Mouse (Mus musculus) frontal cortex, postnatal 36 days (tissue): ENCODE results near the gene Cand2.
"Not testable (repeated sequence)": the region's sequence is repeated elsewhere in the genome, so short reads cannot be mapped to it uniquely, and the experiment has no call there.

Source experiments
- DNase-seq, 2 experiments: peaks; one replicate each; pipeline ENCODE4 v3.0.0; 2022; ENCODE audit warnings: low spot score in 2 of 2

The Cand2 gene

DNA sequence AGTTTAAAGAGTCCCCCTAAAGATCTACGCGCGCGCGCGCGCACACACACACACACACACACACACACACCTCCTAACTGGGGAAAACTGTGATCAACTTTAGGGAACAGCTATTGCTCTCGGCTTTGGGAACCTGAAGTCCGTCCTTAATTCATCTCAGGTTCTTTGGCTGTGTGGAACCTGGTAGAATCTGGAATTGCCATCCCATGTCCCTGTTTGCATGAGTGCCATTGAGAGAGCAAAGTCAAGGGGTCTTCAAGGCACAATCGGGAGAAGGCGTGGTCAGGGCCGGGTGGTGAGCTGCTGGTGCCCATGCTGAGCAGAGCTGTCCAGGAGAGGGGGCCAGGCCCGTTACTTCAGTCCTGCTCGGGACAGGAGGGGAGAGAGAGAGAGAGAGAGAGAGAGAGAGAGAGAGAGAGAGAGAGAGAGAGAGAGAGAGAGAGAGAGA lies 348 bp upstream of the Cand2 start:
- no peak for DNase-seq

DNA sequence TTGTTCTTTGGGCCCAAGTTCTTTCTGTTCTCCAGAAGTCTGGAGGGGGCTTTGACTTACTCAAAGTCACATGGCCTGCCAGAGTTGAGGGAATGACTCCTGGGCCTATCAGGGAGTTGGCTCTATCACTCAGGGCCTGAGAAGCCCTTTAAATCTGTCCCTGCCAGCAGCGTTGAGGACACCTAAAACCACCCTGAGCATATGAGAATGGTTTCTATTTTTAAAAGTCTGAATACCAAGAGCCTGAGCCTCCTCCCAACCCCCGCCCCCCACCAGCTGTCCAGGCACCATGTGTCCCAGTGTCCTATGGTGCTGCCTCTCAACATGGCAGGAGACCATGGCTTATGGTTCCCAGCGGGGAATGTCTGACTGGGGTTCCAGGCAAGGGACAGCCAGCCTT lies 1.5 kb downstream of the Cand2 start:
- no peak for DNase-seq

GRCm38 (mm10) chr6:115776363-115776762 lies 2.0 kb downstream of the Cand2 start:
- DNase-seq: no peak

- DNase-seq: no peak
These were observed 8.4 kb downstream of the Cand2 start for GRCm38 (mm10) chr6:115782781-115783180.

DNA sequence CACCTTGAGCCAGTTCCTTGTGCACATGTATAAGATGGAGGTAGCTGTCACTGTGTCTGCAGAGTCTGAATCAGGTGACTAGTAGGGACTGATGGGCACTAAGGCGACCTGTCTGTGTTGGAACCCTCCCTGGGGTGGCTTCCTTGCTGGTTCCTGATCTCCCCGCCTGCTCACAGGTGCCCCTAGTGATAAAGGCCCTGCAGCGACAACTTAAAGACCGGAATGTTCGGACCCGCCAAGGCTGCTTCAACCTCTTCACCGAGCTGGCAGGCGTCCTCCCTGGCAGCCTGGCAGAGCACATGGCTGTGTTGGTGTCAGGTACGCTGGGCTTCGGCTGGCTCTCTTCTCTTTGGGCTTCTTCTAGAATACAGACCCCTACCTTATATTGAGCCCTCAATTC lies 16.7 kb downstream of the Cand2 start:
- DNase-seq: no peak

DNA sequence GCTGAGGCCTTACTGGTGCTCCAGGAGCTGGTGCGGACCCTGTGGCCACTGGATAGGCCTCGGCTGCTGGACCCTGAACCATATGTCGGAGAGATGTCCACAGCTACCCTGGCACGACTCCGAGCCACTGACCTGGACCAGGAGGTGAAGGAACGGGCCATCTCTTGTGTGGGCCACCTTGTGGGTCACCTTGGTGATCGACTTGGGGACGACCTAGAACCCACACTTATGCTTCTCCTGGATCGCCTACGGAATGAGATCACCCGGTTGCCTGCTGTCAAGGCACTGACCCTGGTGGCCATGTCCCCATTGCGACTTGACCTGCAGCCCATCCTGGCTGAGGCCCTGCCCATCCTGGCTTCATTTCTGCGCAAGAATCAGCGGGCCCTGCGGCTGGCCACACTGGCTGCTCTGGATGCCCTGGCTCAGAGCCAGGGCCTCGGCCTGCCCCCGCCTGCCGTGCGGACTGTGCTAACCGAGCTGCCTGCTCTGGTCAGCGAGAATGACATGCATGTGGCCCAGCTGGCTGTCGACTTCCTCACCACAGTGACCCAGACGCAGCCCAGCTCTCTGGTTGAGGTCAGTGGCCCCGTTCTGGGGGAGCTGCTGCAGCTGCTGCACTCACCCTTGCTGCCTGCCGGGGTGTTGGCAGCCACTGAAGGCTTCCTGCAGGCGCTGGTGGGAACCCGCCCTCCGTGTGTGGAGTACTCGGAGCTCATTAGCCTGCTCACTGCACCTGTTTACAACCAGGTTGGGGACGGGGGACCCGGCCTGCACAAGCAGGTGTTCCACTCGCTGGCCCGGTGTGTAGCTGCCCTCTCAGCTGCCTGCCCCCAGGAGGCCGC lies 17.7 kb downstream of the Cand2 start:
- no peak for DNase-seq

DNA sequence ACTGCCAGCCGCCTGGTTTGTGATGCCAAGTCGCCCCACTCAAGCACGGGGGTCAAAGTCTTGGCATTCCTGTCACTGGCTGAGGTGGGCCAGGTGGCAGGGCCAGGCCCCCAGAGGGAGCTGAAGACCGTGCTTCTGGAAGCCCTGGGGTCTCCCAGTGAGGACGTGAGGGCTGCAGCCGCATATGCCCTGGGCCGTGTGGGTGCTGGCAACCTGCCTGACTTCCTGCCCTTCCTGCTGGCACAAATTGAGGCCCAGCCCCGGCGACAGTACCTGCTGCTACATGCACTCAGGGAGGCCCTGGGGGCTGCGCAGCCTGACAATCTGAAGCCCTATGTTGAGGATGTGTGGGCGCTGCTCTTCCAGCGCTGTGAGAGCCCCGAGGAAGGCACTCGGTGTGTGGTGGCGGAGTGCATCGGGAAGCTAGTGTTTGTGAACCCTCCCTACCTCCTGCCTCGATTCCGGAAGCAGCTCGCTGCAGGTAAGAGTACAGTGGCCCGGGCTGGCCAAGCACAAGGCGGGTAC lies 18.4 kb downstream of the Cand2 start:
- no peak for DNase-seq

- DNase-seq: no peak
These were observed 27.5 kb downstream of the Cand2 start for GRCm38 (mm10) chr6:115801811-115802210.

GRCm38 (mm10) chr6:115803541-115804382 lies 29.4 kb downstream of the Cand2 start:
- DNase-seq: peak; percentile 65 to 84

DNA sequence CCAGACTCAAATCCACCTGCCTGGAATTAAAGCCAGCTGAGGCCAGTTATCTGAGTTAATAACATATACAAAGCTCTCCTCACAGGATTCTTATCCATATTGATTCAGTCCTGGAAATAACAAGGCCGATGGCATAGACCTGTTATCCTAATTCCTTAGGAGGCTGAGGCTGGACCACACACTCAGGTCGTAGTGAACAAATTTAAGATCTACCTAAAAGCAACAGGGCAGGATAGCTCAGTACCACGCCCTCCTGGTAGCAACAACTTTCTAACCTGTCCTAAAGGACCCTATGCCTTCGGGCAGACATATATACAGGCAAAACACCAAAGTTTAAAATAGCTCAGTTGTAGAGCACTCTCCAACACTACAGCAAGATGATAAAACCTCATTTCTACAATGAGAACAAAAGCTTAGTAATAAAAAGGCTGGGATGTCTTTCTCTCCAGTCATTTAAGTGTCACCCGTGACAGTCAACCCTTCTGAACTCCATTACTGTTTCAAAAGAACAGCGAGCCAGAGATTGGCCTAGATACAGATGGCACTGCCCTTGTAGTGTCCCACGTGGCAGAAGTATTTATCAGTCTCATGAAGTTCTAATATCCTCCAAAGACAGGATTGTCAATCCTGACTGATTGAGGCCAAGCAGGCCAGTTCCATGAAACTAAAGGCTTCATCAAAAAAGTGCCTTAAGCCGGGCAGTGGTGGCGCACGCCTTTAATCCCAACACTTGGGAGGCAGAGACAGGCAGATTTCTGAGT lies 30.3 kb downstream of the Cand2 start:
- DNase-seq: no peak

GRCm38 (mm10) chr6:115807464-115808195 lies 33.3 kb downstream of the Cand2 start:
- no peak for DNase-seq

GRCm38 (mm10) chr6:115808196-115808487 lies 33.8 kb downstream of the Cand2 start:
- DNase-seq: no peak

DNA sequence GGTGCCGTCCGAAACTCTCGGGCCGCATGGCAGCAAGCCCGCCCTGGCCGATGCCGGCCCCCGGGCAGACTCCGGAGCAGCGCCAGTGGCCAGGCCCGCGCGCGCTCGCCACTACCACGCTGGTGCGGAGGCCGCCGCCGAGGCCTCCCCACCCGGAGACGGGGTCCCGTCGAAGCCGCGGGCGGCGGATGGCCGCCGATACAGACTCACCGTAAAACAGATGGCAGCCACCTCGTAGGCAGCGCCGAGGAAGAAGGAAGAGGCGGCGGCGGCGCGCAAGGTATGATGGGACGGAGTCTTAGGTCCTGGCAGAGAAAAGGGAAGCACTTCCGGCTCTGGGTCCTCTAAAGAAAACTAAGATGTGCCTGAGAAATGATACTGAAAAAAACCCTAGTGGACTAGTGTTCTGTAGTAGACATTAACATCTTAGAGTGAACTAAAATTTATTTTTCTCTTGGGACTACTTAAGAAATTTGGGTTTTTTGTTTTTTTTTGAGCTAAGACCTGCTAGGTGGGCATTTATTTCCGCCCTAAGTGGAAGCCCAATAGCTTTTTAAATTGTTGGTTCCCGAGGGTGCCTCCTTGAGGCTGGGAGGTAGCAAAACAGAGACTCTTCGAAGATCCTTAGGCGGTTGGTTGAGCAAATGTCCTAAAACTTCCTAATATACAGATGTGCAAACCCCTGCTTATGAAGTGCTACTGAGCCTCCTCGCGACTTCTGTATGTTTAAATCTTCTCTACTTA lies 34.3 kb downstream of the Cand2 start, which contains the start of gene Rpl32:
Rpl32 (minus strand) TSS at position 260 of the 744 bp plus-strand sequence.
- DNase-seq: peak; percentile 87 to 92

DNA sequence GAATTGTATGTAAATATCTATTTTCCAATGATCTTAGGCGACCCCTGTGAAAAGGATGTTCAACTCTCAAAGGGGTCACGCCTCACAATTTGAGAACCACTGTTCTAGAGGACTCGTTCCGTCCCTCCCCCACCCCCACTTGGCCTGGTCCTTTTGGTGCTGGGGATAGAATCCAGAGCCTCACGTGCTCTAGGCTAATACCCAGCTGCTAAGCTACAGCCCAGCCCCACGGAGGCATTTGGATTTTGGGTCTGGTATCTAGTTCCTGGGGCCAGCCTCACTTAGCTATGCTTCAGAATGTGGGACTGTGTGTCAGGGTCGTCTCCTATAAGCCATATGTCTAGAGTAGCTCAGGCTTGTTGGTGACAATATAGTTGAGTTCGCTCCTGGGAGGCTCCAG lies 37.3 kb downstream of the Cand2 start:
- DNase-seq: no peak

- DNase-seq: peak; percentile 37 to 63
These were observed 39.8 kb downstream of the Cand2 start for GRCm38 (mm10) chr6:115814104-115814503.

GRCm38 (mm10) chr6:115815041-115815440 lies 40.7 kb downstream of the Cand2 start:
- no peak for DNase-seq

DNA sequence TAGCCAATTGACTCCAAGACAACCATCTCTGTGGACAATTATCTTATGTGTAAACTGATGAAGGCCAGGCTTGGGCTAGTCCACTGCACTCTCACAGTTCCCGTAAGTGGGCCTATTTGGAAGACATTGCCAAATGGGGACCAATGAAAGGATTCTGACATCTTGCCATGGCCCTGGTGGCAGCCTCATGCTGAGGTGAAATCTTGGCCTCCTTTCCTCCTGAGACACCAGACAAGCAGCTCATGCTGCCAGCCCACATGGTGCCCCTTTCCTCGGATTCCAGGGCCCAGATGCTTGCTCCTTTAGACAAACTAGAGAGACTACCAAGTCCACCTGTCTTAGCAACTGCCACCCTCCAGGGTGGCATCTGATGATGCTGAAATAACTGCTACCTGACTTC lies 43.8 kb downstream of the Cand2 start:
- DNase-seq: no peak

GRCm38 (mm10) chr6:115821216-115821993 lies 47.1 kb downstream of the Cand2 start:
- no peak for DNase-seq

DNA sequence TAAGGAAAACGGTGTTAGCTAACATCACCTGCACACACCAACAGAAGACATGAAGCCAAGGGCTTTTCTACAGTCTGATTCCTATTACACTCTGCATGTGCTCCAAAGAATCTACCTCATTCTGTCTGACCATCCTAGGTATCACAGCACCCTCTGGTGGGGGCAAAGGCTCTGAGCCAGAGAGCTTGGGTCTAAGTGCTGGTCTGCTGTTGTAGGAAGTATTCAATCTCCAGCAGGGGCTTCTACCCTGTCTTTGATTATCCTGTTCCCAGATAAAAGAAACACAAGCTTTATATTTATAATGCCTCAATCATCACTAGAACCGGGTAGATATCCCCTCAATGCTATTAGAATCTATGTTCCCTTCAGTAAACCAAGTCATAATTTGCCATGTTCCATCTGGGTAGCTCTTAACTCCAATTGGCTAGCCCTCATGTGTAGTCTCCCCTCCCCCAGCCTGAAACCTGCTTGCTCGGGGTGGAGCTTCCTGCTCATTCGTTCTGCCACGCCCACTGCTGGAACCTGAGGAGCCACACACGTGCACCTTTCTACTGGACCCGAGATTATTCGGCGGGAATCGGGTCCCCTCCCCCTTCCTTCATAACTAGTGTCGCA lies 49.6 kb downstream of the Cand2 start:
- DNase-seq: not testable (repeated sequence)
